Mouse (Mus musculus) brown adipose tissue, adult 24 weeks (tissue): ENCODE measurements around the gene Slc1a5. TPM values are rescaled to one million over a fixed set of nuclear protein-coding genes. Genes with fewer than 3 reads are reported as not detected.

Experiments used
- H3K27ac ChIP-seq: fragments of 200-500 bp; replicated peaks from 2 replicates; pipeline ENCODE4 v1.5.1; 2012; ENCODE audit warnings: low read depth, mild to moderate bottlenecking, low read length
- H3K4me1 ChIP-seq: fragments of 200-500 bp; 2 replicates; pipeline ENCODE4 v1.6.1; 2012; ENCODE audit warnings: low read length, mixed read lengths; ENCODE audit not compliant: control insufficient read depth, insufficient read depth, insufficient read length
- H3K4me3 ChIP-seq: fragments of 200-500 bp; 2 replicates; pipeline ENCODE4 v1.5.1; 2012; ENCODE audit warnings: low read depth, mild to moderate bottlenecking, low read length, moderate library complexity; ENCODE audit not compliant: insufficient read depth
- polyA plus RNA-seq: library from polyadenylated mRNA; stranded (reverse); fragments of >200 nt; gene quantifications from 2 replicates; pipeline ENCODE4 v1.2.4, GENCODE M21; 2012; ENCODE audit not compliant: missing spikeins, insufficient read depth, insufficient read length

Slc1a5 gene
- polyA plus RNA-seq, 1 experiment: 297 TPM

GRCm38 (mm10) chr7:16843441-16844171 is 62.5 kb downstream of the Slc1a5 start:
- peak overlapping the region; percentile 98 for H3K27ac ChIP-seq
- H3K4me1 ChIP-seq: peaks cover 4% of the 10 kb centered on the region
- peak overlapping the region; percentile 93 for H3K4me3 ChIP-seq

GRCm38 (mm10) chr7:16844696-16845071 is 63.5 kb downstream of the Slc1a5 start:
- peaks cover 4% of the 10 kb centered on the region for H3K4me1 ChIP-seq
- H3K27ac ChIP-seq: peak overlapping the region; percentile 98
- peak overlapping the region; percentile 93 for H3K4me3 ChIP-seq

- H3K27ac ChIP-seq: peak overlapping the region; percentile 99
Measured at GRCm38 (mm10) chr7:16845072-16845819, 64.1 kb downstream of the Slc1a5 start.

GRCm38 (mm10) chr7:16845820-16846167 is 64.7 kb downstream of the Slc1a5 start:
- Histone ChIP-seq H3K4me3 (peak overlapping the region; percentile 61), H3K4me1 (peaks cover 4% of the 10 kb centered on the region), H3K27ac (peak overlapping the region; percentile 99)

More at GRCm38 (mm10) chr7:16845072-16845819, 64.1 kb downstream of the Slc1a5 start:
- Histone ChIP-seq H3K4me1 (peaks cover 4% of the 10 kb centered on the region), H3K4me3 (peak overlapping the region; percentile 93)

- peaks cover 4% of the 10 kb centered on the region; the same call in 1 of the 2 replicates for H3K4me1 ChIP-seq
- H3K27ac ChIP-seq: no peak overlapping the region
- no peak overlapping the region for H3K4me3 ChIP-seq
Measured at GRCm38 (mm10) chr7:16846775-16847174, 65.6 kb downstream of the Slc1a5 start.

GRCm38 (mm10) chr7:16847507-16847906 is 66.4 kb downstream of the Slc1a5 start:
- peaks cover 3% of the 10 kb centered on the region; the same call in 1 of the 2 replicates for H3K4me1 ChIP-seq
- H3K4me3 ChIP-seq: no peak overlapping the region
- peak overlapping the region; percentile 0; the same call in 1 of the 2 replicates for H3K27ac ChIP-seq

Other genes with a start within 250 kb of the Slc1a5 start
- gene Arhgap35, start 166.3 kb upstream of the Slc1a5 start, polyA plus RNA-seq: 19.4 and 33.3 TPM in 2 replicates
- not detected in 2 replicates for gene Ceacam15, start 105.6 kb upstream of the Slc1a5 start, polyA plus RNA-seq
- not detected in 2 replicates for gene Ceacam9, start 59.4 kb upstream of the Slc1a5 start, polyA plus RNA-seq
- 80.6 and 87.2 TPM in 2 replicates for gene Ap2s1, start 42.9 kb upstream of the Slc1a5 start, polyA plus RNA-seq
- gene Strn4, start 34.5 kb downstream of the Slc1a5 start, polyA plus RNA-seq: 19.4 and 21.5 TPM in 2 replicates
- gene Fkrp, start 35.4 kb downstream of the Slc1a5 start, polyA plus RNA-seq: 8.4 and 11.1 TPM in 2 replicates
- 8.5 and 11.3 TPM in 2 replicates for gene Prkd2, start 61.6 kb downstream of the Slc1a5 start, polyA plus RNA-seq
- gene Dact3, start 94.0 kb downstream of the Slc1a5 start, polyA plus RNA-seq: 0.79 and 2.1 TPM in 2 replicates
- gene Gng8, start 110.4 kb downstream of the Slc1a5 start, polyA plus RNA-seq: not detected in 2 replicates
- 1.9 and 2.8 TPM in 2 replicates for gene Ptgir, start 125.2 kb downstream of the Slc1a5 start, polyA plus RNA-seq
- gene Calm3, start 142.8 kb downstream of the Slc1a5 start, polyA plus RNA-seq: 210 and 222 TPM in 2 replicates
- not detected in 2 replicates for gene Pnmal2, start 163.3 kb downstream of the Slc1a5 start, polyA plus RNA-seq
- not detected in 2 replicates for gene Pnmal1, start 178.3 kb downstream of the Slc1a5 start, polyA plus RNA-seq
- gene Gm42372, start 201.7 kb downstream of the Slc1a5 start, polyA plus RNA-seq: not detected in 2 replicates
- 0.28 and 0.54 TPM in 2 replicates for gene Ccdc8, start 211.4 kb downstream of the Slc1a5 start, polyA plus RNA-seq
- gene Ppp5c, start 246.6 kb downstream of the Slc1a5 start, polyA plus RNA-seq: 36.7 and 41.0 TPM in 2 replicates